Mouse (Mus musculus) left cerebral cortex, adult 9 months (tissue): ENCODE results near the gene Kif3c.

Experiments
- DNase-seq, 2 experiments: peaks; one replicate each; pipeline ENCODE4 v3.0.0; 2022; ENCODE audit warnings: low spot score in 2 of 2

Kif3c gene

DNA sequence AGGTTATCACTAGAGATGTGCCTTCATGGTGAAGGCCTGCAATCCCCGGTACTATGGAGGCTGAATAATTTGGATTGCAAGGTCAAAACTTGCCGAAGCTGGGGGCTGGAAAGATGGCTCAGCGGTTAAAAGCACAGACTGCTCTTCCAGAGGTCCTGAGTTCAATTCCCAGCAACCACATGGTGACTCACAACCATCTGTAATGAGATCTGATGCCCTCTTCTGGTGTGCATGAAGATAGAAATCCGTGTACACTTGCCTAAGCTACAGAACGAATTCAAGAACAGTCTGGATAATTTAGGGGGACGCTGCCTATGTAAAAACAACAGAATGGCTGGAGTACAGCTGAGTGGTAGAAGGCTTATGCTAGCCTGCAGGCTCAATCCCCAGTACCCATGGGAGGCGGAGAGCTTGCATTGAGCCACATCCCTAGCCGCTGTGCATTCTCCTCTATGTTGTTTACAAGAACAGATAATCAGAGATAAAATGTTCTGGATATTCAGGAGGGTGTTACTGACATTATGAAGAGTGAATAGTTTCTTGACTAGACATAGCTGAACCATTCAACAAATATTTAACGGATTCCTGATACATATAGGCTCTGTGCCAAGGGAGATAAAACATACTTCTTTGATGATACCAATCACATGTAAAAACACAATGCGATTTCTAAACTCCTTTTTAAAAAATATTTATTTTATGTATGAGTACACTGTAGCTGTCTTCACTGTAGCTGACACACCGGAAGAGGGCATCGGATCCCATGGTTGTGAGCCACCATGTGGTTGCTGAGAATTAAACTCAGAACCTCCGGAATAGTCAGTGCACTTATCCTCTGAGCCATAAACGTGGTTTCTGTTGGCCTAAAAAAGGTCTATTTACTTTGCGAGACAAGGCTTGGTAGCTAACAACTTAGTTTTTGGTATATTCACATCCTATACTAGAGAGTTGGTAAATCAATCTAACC lies 60.7 kb downstream of the Kif3c start:
- DNase-seq: peak in 1 of 2 experiments; percentile 43

DNA sequence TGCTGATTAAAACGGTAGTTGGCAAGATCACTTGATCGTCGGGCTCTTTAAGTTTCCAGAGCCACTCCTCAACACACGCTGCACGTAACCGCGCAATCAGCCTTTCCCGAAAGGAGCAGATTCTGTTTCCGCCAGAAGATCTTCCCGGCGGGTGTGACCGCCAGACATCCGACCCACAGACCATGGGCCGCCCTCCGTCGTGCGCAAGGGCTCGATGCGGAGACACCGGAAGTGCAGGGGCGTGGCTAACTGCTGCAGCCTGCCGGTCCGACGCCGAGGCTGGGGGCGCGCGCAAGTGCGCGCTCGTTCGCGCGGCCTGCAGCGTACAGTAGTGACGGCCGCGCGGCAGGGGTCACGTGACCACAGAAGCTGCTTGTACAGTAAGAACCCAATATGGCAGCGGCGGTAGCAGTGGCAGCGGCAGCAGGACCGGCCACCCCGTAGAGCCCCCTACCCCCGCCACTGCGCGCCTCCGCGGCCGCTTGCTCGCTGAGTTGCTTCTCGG lies 61.6 kb downstream of the Kif3c start, which contains the start of gene Asxl2:
TSS of gene Asxl2 (plus strand) at position 328 of the 505 bp plus-strand sequence.
- peak; percentile 98 for DNase-seq

- DNase-seq: peak in 1 of 2 experiments; percentile 70
Observed at GRCm38 (mm10) chr12:3427067-3427889, 62.3 kb downstream of the Kif3c start.

- no peak for DNase-seq
Observed at GRCm38 (mm10) chr12:3427891-3428775, 63.2 kb downstream of the Kif3c start.

DNA sequence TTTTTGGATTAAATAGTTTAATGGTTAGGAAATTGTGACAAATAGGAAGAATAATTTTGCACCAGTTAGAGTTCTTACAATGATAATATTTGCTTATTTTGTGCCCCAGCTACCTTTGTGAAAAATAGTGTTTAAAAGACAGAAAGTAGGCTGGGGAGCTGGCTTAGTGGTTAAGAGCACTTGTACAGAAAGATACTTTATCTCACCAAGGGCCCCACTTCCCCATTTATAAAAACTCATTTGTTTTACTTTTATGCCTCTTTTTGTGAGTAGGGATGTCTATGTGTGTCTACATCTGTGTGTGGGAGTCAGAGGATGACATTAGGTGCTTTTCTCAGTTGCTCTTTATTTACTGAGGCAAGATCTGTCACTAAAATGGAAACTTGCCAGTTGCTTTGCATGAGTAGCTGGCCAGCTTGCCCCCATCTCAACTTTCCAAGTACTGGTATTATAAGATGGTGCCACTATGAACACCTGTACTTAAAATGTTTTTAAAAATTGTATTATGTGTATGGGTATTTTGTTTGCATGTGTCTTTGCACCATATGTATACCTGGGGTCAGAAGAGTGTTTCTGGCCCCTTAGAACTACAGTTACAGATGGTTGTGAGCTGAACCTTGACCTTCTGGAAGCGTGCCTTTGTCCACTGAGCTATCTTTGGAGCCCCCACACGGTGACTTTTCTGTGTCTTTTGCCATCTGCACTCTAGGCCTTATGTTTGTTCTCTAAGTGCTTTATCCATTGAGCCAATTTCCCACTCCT lies 64.9 kb downstream of the Kif3c start:
- DNase-seq: no peak

- DNase-seq: no peak
Observed at GRCm38 (mm10) chr12:3430443-3430753, 65.5 kb downstream of the Kif3c start.

GRCm38 (mm10) chr12:3430985-3431384 lies 66.1 kb downstream of the Kif3c start:
- DNase-seq: no peak

DNA sequence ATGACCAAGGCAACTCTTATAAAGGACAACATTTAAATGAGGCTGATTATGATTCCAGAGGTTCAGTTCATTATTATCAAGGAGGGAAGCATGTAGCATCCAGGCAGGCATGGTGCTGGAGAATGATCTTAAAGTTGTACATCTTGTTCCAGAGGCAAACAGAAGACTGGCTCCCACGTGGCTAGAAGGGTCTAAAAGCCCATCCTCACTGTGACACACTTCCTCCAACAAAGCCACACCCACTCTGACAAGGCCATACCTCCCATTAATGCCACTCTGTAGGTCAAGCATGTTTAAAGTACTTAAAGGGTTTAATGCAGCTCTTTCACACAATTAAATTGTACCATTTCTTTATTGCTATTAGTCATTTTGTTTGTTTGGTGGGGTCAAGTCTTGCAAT lies 68.8 kb downstream of the Kif3c start:
- no peak for DNase-seq

DNA sequence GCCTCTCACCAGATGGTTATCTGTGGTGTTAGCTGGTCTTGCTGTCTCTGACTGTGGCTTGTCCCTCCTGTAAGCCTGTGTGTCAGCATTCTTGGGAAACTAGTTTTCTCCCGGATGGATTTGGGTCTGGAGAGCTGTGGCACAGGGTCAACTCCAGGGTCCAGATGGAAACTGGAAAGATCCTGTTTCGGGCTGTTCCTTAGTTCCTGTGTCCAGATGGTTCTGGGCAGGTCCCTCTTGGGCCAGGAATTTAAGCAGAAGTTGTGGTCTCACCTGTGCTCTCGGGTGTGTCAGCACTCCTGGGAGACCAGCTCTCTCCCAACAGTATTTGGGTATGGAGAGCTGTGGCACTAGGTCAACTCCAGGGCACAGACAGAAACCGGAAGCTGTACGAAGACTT lies 71.5 kb downstream of the Kif3c start:
- DNase-seq: no peak

DNA sequence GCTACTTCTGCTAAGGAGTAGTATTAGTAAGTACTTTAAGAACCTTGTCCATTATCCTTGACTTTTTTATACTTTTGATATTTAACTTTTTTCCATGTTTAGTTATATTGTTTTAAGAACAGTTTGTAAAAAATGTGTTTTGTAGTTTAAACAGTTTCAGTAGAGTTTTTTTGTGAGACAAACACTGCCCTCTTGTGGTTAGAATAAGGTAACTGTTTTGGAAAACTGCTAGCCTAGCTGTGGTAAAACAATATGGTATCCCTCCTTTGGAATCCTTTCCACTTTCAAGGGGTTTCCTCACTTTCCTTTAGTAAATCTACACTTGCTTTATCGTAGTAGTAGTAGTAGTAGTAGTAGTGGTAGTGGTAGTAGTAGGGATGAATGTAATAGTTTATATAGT lies 72.9 kb downstream of the Kif3c start:
- no peak for DNase-seq

DNA sequence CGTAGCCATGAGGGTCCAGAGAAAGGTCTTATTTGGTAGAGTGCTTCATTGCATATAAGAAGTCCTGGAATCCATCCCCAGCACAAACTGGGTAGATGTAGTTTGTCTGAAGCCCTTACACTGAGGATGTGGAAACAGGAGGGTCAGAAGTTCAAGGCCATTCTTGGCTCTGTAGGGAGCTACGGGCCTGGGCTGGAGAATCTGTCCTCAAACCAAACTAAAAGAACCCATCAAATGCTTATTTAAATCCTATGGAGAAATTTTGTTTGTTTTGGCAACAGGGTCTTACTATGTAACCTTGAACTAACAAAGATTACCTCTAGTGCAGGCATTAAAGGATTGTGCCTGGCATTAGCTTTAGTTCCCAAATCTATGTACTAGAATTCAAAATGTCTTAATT lies 76.0 kb downstream of the Kif3c start:
- no peak for DNase-seq

- no peak for DNase-seq
Observed at GRCm38 (mm10) chr12:3441361-3441760, 76.4 kb downstream of the Kif3c start.

DNA sequence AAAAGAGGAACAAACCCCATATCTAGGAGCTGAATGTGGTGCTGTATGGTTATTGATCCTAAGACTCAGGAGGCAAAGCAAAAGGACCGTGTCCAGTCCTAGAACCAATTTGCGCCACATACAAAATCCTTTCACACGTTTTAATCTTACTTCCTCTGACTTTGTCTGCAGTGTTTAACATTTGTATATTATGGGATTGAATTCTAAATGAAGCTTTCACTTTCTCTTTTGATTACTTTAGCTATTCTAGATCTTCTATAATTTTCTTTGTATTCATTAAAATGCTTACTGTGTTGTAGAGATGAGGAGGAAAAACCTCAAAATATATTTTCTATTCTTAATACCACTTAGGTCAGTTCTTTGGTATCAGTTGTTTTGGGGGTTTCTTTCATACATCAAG lies 88.6 kb downstream of the Kif3c start:
- DNase-seq: no peak
